ENCODE assay signal across 8 mouse cellular contexts in genomic region chr14:120295355-120296220, GRCm38 (mm10). TPM values are rescaled to one million over a fixed set of nuclear protein-coding genes. Genes with fewer than 3 reads are reported as not detected.
DNase-seq lines count a peak whose midpoint lies in the region; ATAC-seq and TF ChIP-seq lines count a peak whose summit lies in the region.

No protein-coding gene starts in this region.

- no peak overlapping the region for H3K4me2 ChIP-seq in hindbrain, embryonic 12.5 days (replicated peaks)
- peak overlapping the region; percentile 27; the same call in 1 of the 2 replicates for H3K4me2 ChIP-seq in kidney, postnatal 0 days (ENCODE audit: low read length)

- peaks cover 46% of the 10 kb centered on the region for H3K4me1 ChIP-seq in hindbrain, embryonic 10.5 days (replicated peaks)
- H3K4me1 ChIP-seq in hindbrain, embryonic 12.5 days, result peaks cover 37% of the 10 kb centered on the region
- H3K4me1 ChIP-seq in cortical plate, adult 2 months (ENCODE audit: control insufficient read depth, insufficient read depth, low read length), result peaks cover 26% of the 10 kb centered on the region
- peaks cover 42% of the 10 kb centered on the region for H3K4me1 ChIP-seq in kidney, postnatal 0 days (replicated peaks; ENCODE audit: insufficient read depth, low read length)

- H3K9me3 ChIP-seq in hindbrain, embryonic 10.5 days, result no peaks in the 10 kb centered on the region
- no peaks in the 10 kb centered on the region for H3K9me3 ChIP-seq in hindbrain, embryonic 12.5 days (replicated peaks)
- no peaks in the 10 kb centered on the region for H3K9me3 ChIP-seq in kidney, postnatal 0 days (replicated peaks; ENCODE audit: low read length)

- no peak for TF ChIP-seq CTCF in cortical plate, adult 2 months (IDR thresholded peaks at IDR 0.05; ENCODE audit: extremely low read depth, insufficient read depth, low read length)
- TF ChIP-seq CTCF in kidney, postnatal 0 days (IDR thresholded peaks at IDR 0.05; ENCODE audit: low read depth), result no peak

- no peaks in the 10 kb centered on the region for H3K27me3 ChIP-seq in hindbrain, embryonic 10.5 days (ENCODE audit: insufficient read depth, poor library complexity, severe bottlenecking)
- H3K27me3 ChIP-seq in hindbrain, embryonic 12.5 days, result no peaks in the 10 kb centered on the region
- H3K27me3 ChIP-seq in kidney, postnatal 0 days (ENCODE audit: insufficient read depth, low read length), result no peaks in the 10 kb centered on the region

- peak overlapping the region; percentile 46 for H3K27ac ChIP-seq in hindbrain, embryonic 10.5 days
- H3K27ac ChIP-seq in hindbrain, embryonic 12.5 days, result no peak overlapping the region; the same call in 1 of the 2 replicates
- peak overlapping the region; percentile 79; the same call in 1 of the 2 replicates for H3K27ac ChIP-seq in cortical plate, adult 2 months (ENCODE audit: insufficient read depth, low read length)
- peak overlapping the region; percentile 73; the same call in 1 of the 2 replicates for H3K27ac ChIP-seq in kidney, postnatal 0 days

- WGBS in hindbrain, embryonic 10.5 days, result 84% methylated on average over 13 of the region's 13 CpGs
- 81% methylated on average over 13 of the region's 13 CpGs for WGBS in hindbrain, embryonic 12.5 days
- 68% methylated on average over 13 of the region's 13 CpGs for WGBS in kidney, postnatal 0 days

- ATAC-seq in hindbrain, embryonic 12.5 days (ENCODE audit: low FRiP score), result no peak
- no peak for ATAC-seq in kidney, postnatal 0 days (replicated peaks; ENCODE audit: low FRiP score, low read depth)

- no peak overlapping the region for H3K9ac ChIP-seq in hindbrain, embryonic 12.5 days
- no peak overlapping the region for H3K9ac ChIP-seq in kidney, postnatal 0 days (ENCODE audit: low read depth, low read length)

- TF ChIP-seq POLR2A in cortical plate, adult 2 months (IDR thresholded peaks at IDR 0.05; ENCODE audit: extremely low read depth, insufficient read depth, low read length), result no peak

- H3K36me3 ChIP-seq in hindbrain, embryonic 10.5 days, result no peaks in the 10 kb centered on the region
- no peaks in the 10 kb centered on the region for H3K36me3 ChIP-seq in hindbrain, embryonic 12.5 days
- H3K36me3 ChIP-seq in kidney, postnatal 0 days (ENCODE audit: insufficient read depth, low read length), result peaks cover 3% of the 10 kb centered on the region; the same call in 1 of the 2 replicates

- H3K4me3 ChIP-seq in hindbrain, embryonic 10.5 days, result no peak overlapping the region
- no peak overlapping the region for H3K4me3 ChIP-seq in hindbrain, embryonic 12.5 days
- H3K4me3 ChIP-seq in cortical plate, adult 2 months (ENCODE audit: insufficient read depth, low read length), result no peak overlapping the region
- no peak overlapping the region for H3K4me3 ChIP-seq in kidney, postnatal 0 days (replicated peaks; ENCODE audit: low read depth, low read length)

- no peak for DNase-seq in hindbrain, embryonic 10.5 days (ENCODE audit: low spot score)
- peak; percentile 32 for DNase-seq in R1 (ENCODE audit: low read depth, low spot score)
- DNase-seq in kidney, postnatal 0 days (ENCODE audit: low spot score), result no peak
- no peak for DNase-seq in spleen, postnatal 10 days (ENCODE audit: low spot score in 2 of 2)
- no peak for DNase-seq in right cerebral cortex, adult 18-20 months
- no peak for DNase-seq in gastrocnemius, postnatal 14 days

- intact Hi-C loops in gastrocnemius, postnatal 14 days (cut with DNase I; ENCODE audit: low total_unique reads), result no loop called here

RNA-seq across cellular contexts. Expression of gene Mbnl2, which starts 20.1 kb away (rescaled TPM):
- polyA plus RNA-seq in hindbrain, embryonic 10.5 days (2016; fragmentation: Nextera tagmentation; extraction: Ambion mirVana), result 29.4 and 31.8 TPM in 2 replicates
- 47.2 and 60.3 TPM in 2 replicates for polyA plus RNA-seq in hindbrain, embryonic 12.5 days (2016; fragmentation: Nextera tagmentation; extraction: Ambion mirVana)
- polyA plus RNA-seq in cortical plate, adult 2 months (2012; rRNA removed), result 144 and 148 TPM in 2 replicates
- polyA plus RNA-seq in kidney, postnatal 0 days (2015; fragmentation: Nextera tagmentation; extraction: Ambion mirVana), result 119 and 122 TPM in 2 replicates
- 100 to 1,000 TPM; 232 to 277 TPM for total RNA-seq in gastrocnemius, postnatal 14 days (2021)
